Mouse (Mus musculus): Measurements from ENCODE around the gene Olfr624.

- TF ChIP-seq CTCF (IDR thresholded peaks at IDR 0.05; ENCODE audit: borderline replicate concordance, control insufficient read depth, extremely low read depth, insufficient read depth, low read length, poor library complexity) (no peak), POLR2A (IDR thresholded peaks at IDR 0.05; ENCODE audit: control insufficient read depth, extremely low read depth, insufficient read depth, low read length, poor library complexity) (no peak)
These were observed 7.4 kb downstream of the Olfr624 start, which contains the start of gene Olfr623 for GRCm38 (mm10) chr7:103663598-103663997.

All from thymus, adult 2 months (tissue).